Mouse (Mus musculus) cerebellum, adult 2 months (tissue): ENCODE data around the gene Syt1.

Experiments used
- CTCF ChIP-seq: fragments of 200-500 bp; IDR thresholded peaks from 2 replicates; pipeline ENCODE4 v1.5.1; 2011; ENCODE audit warnings: low read depth, mild to moderate bottlenecking, control low read depth, low read length, moderate library complexity, borderline replicate concordance; ENCODE audit not compliant: insufficient read depth
- POLR2A ChIP-seq: fragments of 200-500 bp; IDR thresholded peaks from 2 replicates; pipeline ENCODE4 v1.6.1; 2011; ENCODE audit warnings: low read length, control low read depth, borderline replicate concordance; ENCODE audit not compliant: insufficient read depth

DNA sequence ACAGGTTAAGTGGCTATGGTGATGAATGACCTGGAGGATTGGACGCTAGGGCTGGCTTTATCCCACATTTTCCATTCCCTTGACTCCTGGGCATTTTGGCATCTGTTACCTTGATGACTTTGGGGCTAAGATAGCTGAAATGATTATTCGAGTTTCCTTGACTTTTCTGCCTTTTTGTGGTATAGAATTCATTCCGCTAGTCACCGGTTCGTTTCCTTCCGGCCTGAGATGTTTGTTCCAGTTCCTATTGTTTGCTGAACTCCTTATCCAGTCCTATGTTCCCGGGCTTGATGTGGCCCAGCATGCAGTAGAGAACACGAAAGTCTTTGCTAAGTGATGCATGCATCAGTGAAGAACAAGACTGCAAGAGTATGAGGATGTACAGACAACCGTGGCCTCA is 493.7 kb downstream of the Syt1 start:
- TF ChIP-seq POLR2A (no peak), CTCF (no peak)
